Mouse (Mus musculus) effector memory CD4-positive, alpha-beta T cell, adult 5 months (primary cell): ENCODE results near the gene Clp1. TPM values are rescaled to one million over a fixed set of nuclear protein-coding genes. Genes with fewer than 3 reads are reported as not detected.

Experiments
- polyA plus RNA-seq: library from polyadenylated mRNA; unstranded; fragments of 100-300 nt; shearing (Covaris generic); gene quantifications from one replicate; pipeline ENCODE4 v1.2.1, GENCODE M21; 2017

Gene Clp1
- polyA plus RNA-seq: 75.6 TPM

GRCm38 (mm10) chr2:84727172-84727858 lies at the start of gene Clp1:
Clp1 (minus strand) TSS chr2:84727350.

GRCm38 (mm10) chr2:84775241-84775640 lies 48.1 kb upstream of the Clp1 start, which contains the start of gene Serping1:
Serping1 (minus strand) TSS chr2:84775444.

GRCm38 (mm10) chr2:84743561-84743960 lies 16.4 kb upstream of the Clp1 start, which contains the start of gene Gm19426:
Gm19426 (minus strand) TSS chr2:84743655.

GRCm38 (mm10) chr2:84733579-84734300 lies 6.6 kb upstream of the Clp1 start, which contains the start of gene Ypel4:
Ypel4 (plus strand) TSS chr2:84734058.

GRCm38 (mm10) chr2:84714811-84715561 lies 12.2 kb downstream of the Clp1 start, which contains the start of gene Zdhhc5:
Zdhhc5 (minus strand) TSS chr2:84715180.

GRCm38 (mm10) chr2:84679016-84679415 lies 48.1 kb downstream of the Clp1 start, which contains the start of gene Tmx2:
Tmx2 (minus strand) TSS chr2:84679140.

GRCm38 (mm10) chr2:84677968-84678880 lies 48.9 kb downstream of the Clp1 start, which contains the start of the genes Gm28635 and Med19:
Gm28635 (minus strand) TSS chr2:84678041.
Med19 (plus strand) TSS chr2:84678402.

Other genes starting within 250 kb of the Clp1 start
- gene Ctnnd1, start 76.6 kb downstream of the Clp1 start, polyA plus RNA-seq: 0.29 TPM
- not detected for gene Btbd18, start 68.3 kb downstream of the Clp1 start, polyA plus RNA-seq
- 49.8 TPM for gene Selenoh, start 56.6 kb downstream of the Clp1 start, polyA plus RNA-seq
- not detected for gene Gm28635, start 49.3 kb downstream of the Clp1 start, polyA plus RNA-seq
- 14.3 TPM for gene Med19, start 48.9 kb downstream of the Clp1 start, polyA plus RNA-seq
- 45.2 TPM for gene Tmx2, start 48.2 kb downstream of the Clp1 start, polyA plus RNA-seq
- 50.4 TPM for gene Zdhhc5, start 12.2 kb downstream of the Clp1 start, polyA plus RNA-seq
- gene Ypel4, start 6.7 kb upstream of the Clp1 start, polyA plus RNA-seq: 1.5 TPM
- not detected for gene Gm19426, start 16.3 kb upstream of the Clp1 start, polyA plus RNA-seq
- gene Serping1, start 48.1 kb upstream of the Clp1 start, polyA plus RNA-seq: not detected
- gene Ube2l6, start 71.5 kb upstream of the Clp1 start, polyA plus RNA-seq: 3.2 TPM
- gene Smtnl1, start 95.3 kb upstream of the Clp1 start, polyA plus RNA-seq: not detected
- 13.5 TPM for gene Timm10, start 99.6 kb upstream of the Clp1 start, polyA plus RNA-seq
- gene Slc43a1, start 111.5 kb upstream of the Clp1 start, polyA plus RNA-seq: 11.1 TPM
- gene Rtn4rl2, start 159.4 kb upstream of the Clp1 start, polyA plus RNA-seq: not detected
- gene Slc43a3, start 209.2 kb upstream of the Clp1 start, polyA plus RNA-seq: 1.0 TPM